Mouse (Mus musculus) heart, postnatal 36 days (tissue): ENCODE data around the gene Grk6. TPM values are rescaled to one million over a fixed set of nuclear protein-coding genes. Genes with fewer than 3 reads are reported as not detected.
A peak's percentile ranks its signal among the peaks of the same experiment; 100 is the strongest.

Source experiments
- DNase-seq, 2 experiments: peaks; one replicate each; pipeline ENCODE4 v3.0.0; 2021 to 2022
- intact Hi-C: fragments of 180-260 bp; cut with DNase I; formaldehyde crosslinking; loops from one replicate; pipeline ENCODE4 v1.15.1; 2025
- total RNA-seq, 2 experiments: library from RNA; stranded (reverse); gene quantifications; 2 replicates each; pipeline ENCODE4 v1.2.3; 2021

The Grk6 gene
- total RNA-seq, 2 experiments from 2014 or later = 17.6 to 18.1 TPM

GRCm38 (mm10) chr13:55462965-55463364 is 18.1 kb downstream of the Grk6 start:
- intact Hi-C loops = no loop called here
- no peak for DNase-seq

- no peak for DNase-seq
- intact Hi-C loops = no loop called here
Observed at GRCm38 (mm10) chr13:55463399-55464026, 18.6 kb downstream of the Grk6 start.

- peak in 1 of 2 experiments; percentile 56 for DNase-seq
- intact Hi-C loops = no loop called here
Observed at GRCm38 (mm10) chr13:55464027-55464884, 19.4 kb downstream of the Grk6 start, which contains the start of gene Prr7. Gene Prr7, plus strand, starts transcription at chr13:55464267.

- no peak for DNase-seq
- intact Hi-C loops = no loop called here
Observed at GRCm38 (mm10) chr13:55465184-55465583, 20.3 kb downstream of the Grk6 start.

- intact Hi-C loops = no loop called here
- DNase-seq = no peak
Observed at GRCm38 (mm10) chr13:55465830-55466440, 21.1 kb downstream of the Grk6 start.

GRCm38 (mm10) chr13:55468851-55469560 is 24.1 kb downstream of the Grk6 start:
- intact Hi-C loops = no loop called here
- no peak for DNase-seq

- intact Hi-C loops = no loop called here
- DNase-seq = no peak
Observed at GRCm38 (mm10) chr13:55470372-55470771, 25.5 kb downstream of the Grk6 start.

- intact Hi-C loops = loop anchor here (1.0 kb wide), 2 partner anchors 53 to 66 kb away; no protein-coding TSS in a partner anchor
- peak; percentile 88 to 91 for DNase-seq
Observed at GRCm38 (mm10) chr13:55471156-55471818, 26.4 kb downstream of the Grk6 start.

GRCm38 (mm10) chr13:55471819-55472131 is 26.9 kb downstream of the Grk6 start:
- intact Hi-C loops = loop anchor here (1.0 to 2.0 kb wide), 3 partner anchors 41 to 66 kb away; partner anchors contain the start of gene Pdlim7
- peak in 1 of 2 experiments; percentile 61 for DNase-seq

- intact Hi-C loops = loop anchor here (2.0 kb wide), 1 partner anchor 40 kb away; the partner anchor contains the start of gene Pdlim7
- peak; percentile 63 to 75 for DNase-seq
Observed at GRCm38 (mm10) chr13:55472132-55473022, 27.5 kb downstream of the Grk6 start.

GRCm38 (mm10) chr13:55473076-55473831 is 28.4 kb downstream of the Grk6 start:
- no peak for DNase-seq
- intact Hi-C loops = loop anchor here (2.0 kb wide), 1 partner anchor 40 kb away; the partner anchor contains the start of gene Pdlim7

- no peak for DNase-seq
- intact Hi-C loops = loop anchor here (2.0 kb wide), 1 partner anchor 39 kb away; the partner anchor contains the start of gene Pdlim7
Observed at GRCm38 (mm10) chr13:55473961-55474360, 29.1 kb downstream of the Grk6 start.

GRCm38 (mm10) chr13:55474621-55475069 is 29.8 kb downstream of the Grk6 start:
- no peak for DNase-seq
- intact Hi-C loops = no loop called here

GRCm38 (mm10) chr13:55475750-55476149 is 30.9 kb downstream of the Grk6 start:
- DNase-seq = no peak
- intact Hi-C loops = no loop called here

GRCm38 (mm10) chr13:55476256-55476655 is 31.4 kb downstream of the Grk6 start:
- intact Hi-C loops = no loop called here
- DNase-seq = no peak

- DNase-seq = no peak
- intact Hi-C loops = no loop called here
Observed at GRCm38 (mm10) chr13:55477492-55477891, 32.6 kb downstream of the Grk6 start.

- intact Hi-C loops = no loop called here
- DNase-seq = no peak
Observed at GRCm38 (mm10) chr13:55478036-55478435, 33.2 kb downstream of the Grk6 start.

GRCm38 (mm10) chr13:55479008-55479407 is 34.1 kb downstream of the Grk6 start:
- no peak for DNase-seq
- intact Hi-C loops = no loop called here
